Mouse (Mus musculus): ENCODE results near the gene Eif4g1.

GRCm38 (mm10) chr16:20694781-20695180 is 26.7 kb downstream of the Eif4g1 start:
- no peak for TF ChIP-seq CTCF (IDR thresholded peaks at IDR 0.05; ENCODE audit: borderline replicate concordance, control insufficient read depth, extremely low read depth, insufficient read depth, low read length, poor library complexity)
- no peak for TF ChIP-seq POLR2A (IDR thresholded peaks at IDR 0.05; ENCODE audit: control insufficient read depth, extremely low read depth, insufficient read depth, low read length, poor library complexity)

Measured in thymus, adult 2 months (tissue).